Mouse (Mus musculus): ENCODE data around the gene Aldh1a2. TPM values are rescaled to one million over a fixed set of nuclear protein-coding genes. Genes with fewer than 3 reads are reported as not detected.

Aldh1a2 gene
- total and polyA plus RNA-seq, 3 experiments: not detected

- Histone ChIP-seq H3K36me3 (replicated peaks) (no peaks in the 10 kb centered on the region), H3K27me3 (ENCODE audit: insufficient read depth, low read length) (peaks cover 11% of the 10 kb centered on the region), H3K4me3 (ENCODE audit: low read depth, low read length) (no peak overlapping the region), H3K4me1 (ENCODE audit: insufficient read depth, low read depth, low read length) (no peaks in the 10 kb centered on the region), H3K9me3 (replicated peaks) (peaks cover 12% of the 10 kb centered on the region)
- DNase-seq (ENCODE audit: low spot score) (no peak), ATAC-seq (ENCODE audit: extremely low read depth, insufficient number of reproducible peaks, low FRiP score, poor library complexity, severe bottlenecking) (no peak)
- no peak for TF ChIP-seq GATA2 (IDR thresholded peaks at IDR 0.05; ENCODE audit: borderline replicate concordance, low read depth, low read length)
- no peak for TF ChIP-seq TAL1 (conservative IDR thresholded peaks at IDR 0.05; ENCODE audit: low read depth, low read length)
- no peak for TF ChIP-seq GATA1 (IDR thresholded peaks at IDR 0.05; ENCODE audit: borderline replicate concordance, low read length)
- no peak for TF ChIP-seq CTCF (IDR thresholded peaks at IDR 0.05; ENCODE audit: low read depth, low read length)
- TF ChIP-seq POLR2AphosphoS5 (IDR thresholded peaks at IDR 0.05; ENCODE audit: insufficient replicate concordance, low read depth, low read length): no peak
These were observed 4.8 kb downstream of the Aldh1a2 start for GRCm38 (mm10) chr9:71220401-71220800.

GRCm38 (mm10) chr9:71227226-71227970 lies 11.8 kb downstream of the Aldh1a2 start:
- no peak for TF ChIP-seq GATA2 (IDR thresholded peaks at IDR 0.05; ENCODE audit: borderline replicate concordance, low read depth, low read length)
- no peak for TF ChIP-seq TAL1 (conservative IDR thresholded peaks at IDR 0.05; ENCODE audit: low read depth, low read length)
- TF ChIP-seq POLR2AphosphoS5 (IDR thresholded peaks at IDR 0.05; ENCODE audit: insufficient replicate concordance, low read depth, low read length): no peak
- TF ChIP-seq GATA1 (IDR thresholded peaks at IDR 0.05; ENCODE audit: borderline replicate concordance, low read length): no peak
- no peak for TF ChIP-seq CTCF (IDR thresholded peaks at IDR 0.05; ENCODE audit: low read depth, low read length)
- DNase-seq (ENCODE audit: low spot score): no peak
- Histone ChIP-seq H3K9me3 (replicated peaks) (no peaks in the 10 kb centered on the region), H3K36me3 (replicated peaks) (no peaks in the 10 kb centered on the region), H3K4me3 (ENCODE audit: low read depth, low read length) (no peak overlapping the region), H3K4me1 (ENCODE audit: insufficient read depth, low read depth, low read length) (no peaks in the 10 kb centered on the region), H3K27me3 (ENCODE audit: insufficient read depth, low read length) (peaks cover 3% of the 10 kb centered on the region)
- no peak for ATAC-seq (ENCODE audit: extremely low read depth, insufficient number of reproducible peaks, low FRiP score, poor library complexity, severe bottlenecking)

GRCm38 (mm10) chr9:71230011-71230410 lies 14.4 kb downstream of the Aldh1a2 start:
- TF ChIP-seq POLR2AphosphoS5 (IDR thresholded peaks at IDR 0.05; ENCODE audit: insufficient replicate concordance, low read depth, low read length) (no peak), CTCF (IDR thresholded peaks at IDR 0.05; ENCODE audit: low read depth, low read length) (no peak), GATA2 (IDR thresholded peaks at IDR 0.05; ENCODE audit: borderline replicate concordance, low read depth, low read length) (no peak), GATA1 (IDR thresholded peaks at IDR 0.05; ENCODE audit: borderline replicate concordance, low read length) (no peak), TAL1 (conservative IDR thresholded peaks at IDR 0.05; ENCODE audit: low read depth, low read length) (no peak)

GRCm38 (mm10) chr9:71236540-71236939 lies 21.0 kb downstream of the Aldh1a2 start:
- Histone ChIP-seq H3K27me3 (ENCODE audit: insufficient read depth, low read length) (peaks cover 4% of the 10 kb centered on the region; the same call in 1 of the 2 replicates), H3K4me1 (ENCODE audit: insufficient read depth, low read depth, low read length) (no peaks in the 10 kb centered on the region), H3K9me3 (replicated peaks) (no peaks in the 10 kb centered on the region), H3K36me3 (replicated peaks) (no peaks in the 10 kb centered on the region), H3K4me3 (ENCODE audit: low read depth, low read length) (no peak overlapping the region)
- DNase-seq (ENCODE audit: low spot score): no peak
- no peak for ATAC-seq (ENCODE audit: extremely low read depth, insufficient number of reproducible peaks, low FRiP score, poor library complexity, severe bottlenecking)
- TF ChIP-seq POLR2AphosphoS5 (IDR thresholded peaks at IDR 0.05; ENCODE audit: insufficient replicate concordance, low read depth, low read length): no peak
- TF ChIP-seq TAL1 (conservative IDR thresholded peaks at IDR 0.05; ENCODE audit: low read depth, low read length): no peak
- no peak for TF ChIP-seq GATA1 (IDR thresholded peaks at IDR 0.05; ENCODE audit: borderline replicate concordance, low read length)
- TF ChIP-seq GATA2 (IDR thresholded peaks at IDR 0.05; ENCODE audit: borderline replicate concordance, low read depth, low read length): no peak
- no peak for TF ChIP-seq CTCF (IDR thresholded peaks at IDR 0.05; ENCODE audit: low read depth, low read length)

More at GRCm38 (mm10) chr9:71230011-71230410, 14.4 kb downstream of the Aldh1a2 start:
- Histone ChIP-seq H3K9me3 (replicated peaks) (no peaks in the 10 kb centered on the region), H3K4me3 (ENCODE audit: low read depth, low read length) (no peak overlapping the region), H3K27me3 (ENCODE audit: insufficient read depth, low read length) (peaks cover 3% of the 10 kb centered on the region; the same call in 1 of the 2 replicates), H3K4me1 (ENCODE audit: insufficient read depth, low read depth, low read length) (no peaks in the 10 kb centered on the region), H3K36me3 (replicated peaks) (no peaks in the 10 kb centered on the region)
- no peak for DNase-seq (ENCODE audit: low spot score)
- ATAC-seq (ENCODE audit: extremely low read depth, insufficient number of reproducible peaks, low FRiP score, poor library complexity, severe bottlenecking): no peak

GRCm38 (mm10) chr9:71239926-71240325 lies 24.3 kb downstream of the Aldh1a2 start:
- Histone ChIP-seq H3K4me1 (ENCODE audit: insufficient read depth, low read depth, low read length) (no peaks in the 10 kb centered on the region), H3K9me3 (replicated peaks) (no peaks in the 10 kb centered on the region), H3K4me3 (ENCODE audit: low read depth, low read length) (no peak overlapping the region), H3K27me3 (ENCODE audit: insufficient read depth, low read length) (peaks cover 4% of the 10 kb centered on the region; the same call in 1 of the 2 replicates), H3K36me3 (replicated peaks) (no peaks in the 10 kb centered on the region)
- DNase-seq (ENCODE audit: low spot score) (no peak), ATAC-seq (ENCODE audit: extremely low read depth, insufficient number of reproducible peaks, low FRiP score, poor library complexity, severe bottlenecking) (no peak)
- TF ChIP-seq POLR2AphosphoS5 (IDR thresholded peaks at IDR 0.05; ENCODE audit: insufficient replicate concordance, low read depth, low read length) (no peak), GATA2 (IDR thresholded peaks at IDR 0.05; ENCODE audit: borderline replicate concordance, low read depth, low read length) (no peak), CTCF (IDR thresholded peaks at IDR 0.05; ENCODE audit: low read depth, low read length) (no peak), TAL1 (conservative IDR thresholded peaks at IDR 0.05; ENCODE audit: low read depth, low read length) (no peak), GATA1 (IDR thresholded peaks at IDR 0.05; ENCODE audit: borderline replicate concordance, low read length) (no peak)

Data from G1E (cell line).